Mouse (Mus musculus) liver, postnatal 0 days (tissue): Measurements from ENCODE around the gene Tmem106a.
"Not testable (repeated sequence)": the region's sequence is repeated elsewhere in the genome, so short reads cannot be mapped to it uniquely, and the experiment has no call there.

Experiments used
- CTCF ChIP-seq: sonication (generic); IDR thresholded peaks from 2 replicates; pipeline ENCODE4 v1.5.1; 2016; ENCODE audit warnings: antibody characterized with exemption, low read depth
- EP300 ChIP-seq: IDR thresholded peaks from 2 replicates; pipeline ENCODE4 v1.6.1; 2016; ENCODE audit warnings: antibody characterized with exemption, low read depth, mild to moderate bottlenecking

- not testable (repeated sequence) for TF ChIP-seq EP300, CTCF
These were observed 59.0 kb downstream of the Tmem106a start for GRCm38 (mm10) chr11:101640857-101641709.
